Mouse (Mus musculus): ENCODE results near the gene Nkx2-1.

- TF ChIP-seq CTCF (conservative IDR thresholded peaks at IDR 0.05; ENCODE audit: insufficient read depth, insufficient read length, low read depth, low read length) (no peak), POLR2A (IDR thresholded peaks at IDR 0.05; ENCODE audit: low read depth, low read length) (no peak)
Observed at GRCm38 (mm10) chr12:56531051-56531620, 5.6 kb downstream of the Nkx2-1 start.

All from kidney, adult 2 months (tissue).